Mouse (Mus musculus): Measurements from ENCODE around the gene Astn2. TPM values are rescaled to one million over a fixed set of nuclear protein-coding genes. Genes with fewer than 3 reads are reported as not detected.

Gene Astn2
- polyA plus RNA-seq, 1 experiment = not detected

GRCm38 (mm10) chr4:66031320-66031870, 373.0 kb downstream of the Astn2 start:
- no peak for TF ChIP-seq REST (IDR thresholded peaks at IDR 0.05; ENCODE audit: insufficient read depth, insufficient read length)
- TF ChIP-seq MAX (IDR thresholded peaks at IDR 0.05; ENCODE audit: low read depth) = no peak
- TF ChIP-seq SRF (IDR thresholded peaks at IDR 0.05; ENCODE audit: control insufficient read depth, insufficient read length, low read depth) = no peak
- no peak for TF ChIP-seq CEBPB (IDR thresholded peaks at IDR 0.05; ENCODE audit: insufficient read depth, poor library complexity, severe bottlenecking)
- no peak for TF ChIP-seq USF1 (IDR thresholded peaks at IDR 0.05; ENCODE audit: low read depth)
- no peak for TF ChIP-seq POLR2AphosphoS2 (IDR thresholded peaks at IDR 0.05; ENCODE audit: insufficient read length, low read depth)
- TF ChIP-seq TCF3 (IDR thresholded peaks at IDR 0.05; ENCODE audit: insufficient read length, low read depth) = no peak
- TF ChIP-seq TCF12 (IDR thresholded peaks at IDR 0.05; ENCODE audit: insufficient read depth, poor library complexity, severe bottlenecking) = no peak
- no peak for TF ChIP-seq POLR2A (IDR thresholded peaks at IDR 0.05; ENCODE audit: insufficient read length, low read depth)
- TF ChIP-seq E2F4 (IDR thresholded peaks at IDR 0.05; ENCODE audit: insufficient read depth) = no peak
- TF ChIP-seq MYOD1 (IDR thresholded peaks at IDR 0.05; ENCODE audit: control insufficient read depth in 1 of 3, insufficient read length in 2 of 3, low read depth in 2 of 3) = no peak
- TF ChIP-seq MYOG (IDR thresholded peaks at IDR 0.05; ENCODE audit: control insufficient read depth in 1 of 3, insufficient read depth in 1 of 3, insufficient read length in 2 of 3, low read depth in 2 of 3) = no peak
- H3K79me2 ChIP-seq (ENCODE audit: control insufficient read depth, insufficient read depth) = no peaks in the 10 kb centered on the region
- H3K36me3 ChIP-seq (ENCODE audit: control insufficient read depth, insufficient read depth) = no peaks in the 10 kb centered on the region
- no peak overlapping the region for H3ac ChIP-seq (ENCODE audit: control insufficient read depth, insufficient read length)
- H3K4me3 ChIP-seq = no peak overlapping the region
- H3K27me3 ChIP-seq (ENCODE audit: control insufficient read depth, insufficient read depth, insufficient read length) = no peaks in the 10 kb centered on the region
- H3K4me2 ChIP-seq (ENCODE audit: low read depth) = no peak overlapping the region

GRCm38 (mm10) chr4:66029901-66030300, 374.5 kb downstream of the Astn2 start:
- no peak overlapping the region for H3K4me2 ChIP-seq (ENCODE audit: low read depth)
- no peak overlapping the region for H3ac ChIP-seq (ENCODE audit: control insufficient read depth, insufficient read length)
- no peaks in the 10 kb centered on the region for H3K27me3 ChIP-seq (ENCODE audit: control insufficient read depth, insufficient read depth, insufficient read length)
- no peaks in the 10 kb centered on the region for H3K36me3 ChIP-seq (ENCODE audit: control insufficient read depth, insufficient read depth)
- no peaks in the 10 kb centered on the region for H3K79me2 ChIP-seq (ENCODE audit: control insufficient read depth, insufficient read depth)
- no peak overlapping the region for H3K4me3 ChIP-seq
- TF ChIP-seq TCF3 (IDR thresholded peaks at IDR 0.05; ENCODE audit: insufficient read length, low read depth) = no peak
- TF ChIP-seq REST (IDR thresholded peaks at IDR 0.05; ENCODE audit: insufficient read depth, insufficient read length) = no peak
- TF ChIP-seq MYOG (IDR thresholded peaks at IDR 0.05; ENCODE audit: control insufficient read depth in 1 of 3, insufficient read depth in 1 of 3, insufficient read length in 2 of 3, low read depth in 2 of 3) = no peak
- no peak for TF ChIP-seq POLR2AphosphoS2 (IDR thresholded peaks at IDR 0.05; ENCODE audit: insufficient read length, low read depth)
- no peak for TF ChIP-seq USF1 (IDR thresholded peaks at IDR 0.05; ENCODE audit: low read depth)
- TF ChIP-seq TCF12 (IDR thresholded peaks at IDR 0.05; ENCODE audit: insufficient read depth, poor library complexity, severe bottlenecking) = no peak
- no peak for TF ChIP-seq MYOD1 (IDR thresholded peaks at IDR 0.05; ENCODE audit: control insufficient read depth in 1 of 3, insufficient read length in 2 of 3, low read depth in 2 of 3)
- TF ChIP-seq CEBPB (IDR thresholded peaks at IDR 0.05; ENCODE audit: insufficient read depth, poor library complexity, severe bottlenecking) = no peak
- no peak for TF ChIP-seq MAX (IDR thresholded peaks at IDR 0.05; ENCODE audit: low read depth)
- no peak for TF ChIP-seq SRF (IDR thresholded peaks at IDR 0.05; ENCODE audit: control insufficient read depth, insufficient read length, low read depth)
- no peak for TF ChIP-seq POLR2A (IDR thresholded peaks at IDR 0.05; ENCODE audit: insufficient read length, low read depth)
- TF ChIP-seq E2F4 (IDR thresholded peaks at IDR 0.05; ENCODE audit: insufficient read depth) = no peak

DNA sequence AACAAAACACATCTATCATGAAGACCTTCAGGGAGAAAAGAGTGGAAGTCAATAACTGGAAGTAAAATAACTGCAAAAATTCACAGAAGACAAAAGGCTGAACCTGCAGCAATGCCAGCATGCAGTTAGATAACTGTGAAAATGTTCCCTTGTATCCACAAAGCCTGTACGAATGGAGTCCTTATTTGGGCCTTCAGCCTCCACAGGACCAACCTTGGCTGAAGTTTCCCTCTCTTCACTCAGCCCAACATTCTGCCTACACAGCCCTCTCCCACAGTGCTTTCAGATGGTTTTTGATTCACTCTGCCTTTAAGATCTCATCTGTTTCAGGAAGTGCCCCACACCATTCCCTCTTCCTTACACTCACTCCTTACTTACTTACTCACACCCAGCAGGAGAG, 376.5 kb downstream of the Astn2 start:
- H3ac ChIP-seq (ENCODE audit: control insufficient read depth, insufficient read length) = no peak overlapping the region
- H3K4me2 ChIP-seq (ENCODE audit: low read depth) = no peak overlapping the region
- no peaks in the 10 kb centered on the region for H3K79me2 ChIP-seq (ENCODE audit: control insufficient read depth, insufficient read depth)
- H3K27me3 ChIP-seq (ENCODE audit: control insufficient read depth, insufficient read depth, insufficient read length) = no peaks in the 10 kb centered on the region
- no peak for TF ChIP-seq POLR2A (IDR thresholded peaks at IDR 0.05; ENCODE audit: insufficient read length, low read depth)
- TF ChIP-seq E2F4 (IDR thresholded peaks at IDR 0.05; ENCODE audit: insufficient read depth) = no peak
- TF ChIP-seq SRF (IDR thresholded peaks at IDR 0.05; ENCODE audit: control insufficient read depth, insufficient read length, low read depth) = no peak
- TF ChIP-seq MAX (IDR thresholded peaks at IDR 0.05; ENCODE audit: low read depth) = no peak
- TF ChIP-seq TCF3 (IDR thresholded peaks at IDR 0.05; ENCODE audit: insufficient read length, low read depth) = no peak
- TF ChIP-seq MYOG (IDR thresholded peaks at IDR 0.05; ENCODE audit: control insufficient read depth in 1 of 3, insufficient read depth in 1 of 3, insufficient read length in 2 of 3, low read depth in 2 of 3) = no peak
- no peak for TF ChIP-seq REST (IDR thresholded peaks at IDR 0.05; ENCODE audit: insufficient read depth, insufficient read length)
- no peak for TF ChIP-seq POLR2AphosphoS2 (IDR thresholded peaks at IDR 0.05; ENCODE audit: insufficient read length, low read depth)
- no peak for TF ChIP-seq MYOD1 (IDR thresholded peaks at IDR 0.05; ENCODE audit: control insufficient read depth in 1 of 3, insufficient read length in 2 of 3, low read depth in 2 of 3)
- no peak for TF ChIP-seq USF1 (IDR thresholded peaks at IDR 0.05; ENCODE audit: low read depth)
- TF ChIP-seq CEBPB (IDR thresholded peaks at IDR 0.05; ENCODE audit: insufficient read depth, poor library complexity, severe bottlenecking) = no peak
- TF ChIP-seq TCF12 (IDR thresholded peaks at IDR 0.05; ENCODE audit: insufficient read depth, poor library complexity, severe bottlenecking) = no peak
- no peak overlapping the region for H3K4me3 ChIP-seq
- H3K36me3 ChIP-seq (ENCODE audit: control insufficient read depth, insufficient read depth) = no peaks in the 10 kb centered on the region

GRCm38 (mm10) chr4:66025393-66026062, 378.9 kb downstream of the Astn2 start:
- Histone ChIP-seq H3K4me3 (no peak overlapping the region), H3K4me2 (ENCODE audit: low read depth) (peak overlapping the region; percentile 58), H3K27me3 (ENCODE audit: control insufficient read depth, insufficient read depth, insufficient read length) (no peaks in the 10 kb centered on the region), H3K36me3 (ENCODE audit: control insufficient read depth, insufficient read depth) (no peaks in the 10 kb centered on the region), H3ac (ENCODE audit: control insufficient read depth, insufficient read length) (no peak overlapping the region), H3K79me2 (ENCODE audit: control insufficient read depth, insufficient read depth) (no peaks in the 10 kb centered on the region)
- no peak for TF ChIP-seq USF1 (IDR thresholded peaks at IDR 0.05; ENCODE audit: low read depth)
- TF ChIP-seq TCF12 (IDR thresholded peaks at IDR 0.05; ENCODE audit: insufficient read depth, poor library complexity, severe bottlenecking) = peak; percentile 53
- TF ChIP-seq MYOG (IDR thresholded peaks at IDR 0.05; ENCODE audit: control insufficient read depth in 1 of 3, insufficient read depth in 1 of 3, insufficient read length in 2 of 3, low read depth in 2 of 3) = peak in 2 of 3 experiments; percentile 45 to 68
- TF ChIP-seq MYOD1 (IDR thresholded peaks at IDR 0.05; ENCODE audit: control insufficient read depth in 1 of 3, insufficient read length in 2 of 3, low read depth in 2 of 3) = peak in 1 of 3 experiments; percentile 24

Data from myocyte (in vitro differentiated cells).